Mouse (Mus musculus) adrenal gland, postnatal 36 days (tissue): Measurements from ENCODE around the gene Zfp708. TPM values are rescaled to one million over a fixed set of nuclear protein-coding genes. Genes with fewer than 3 reads are reported as not detected.
A peak's percentile ranks its signal among the peaks of the same experiment; 100 is the strongest.
"Not testable (repeated sequence)": the region's sequence is repeated elsewhere in the genome, so short reads cannot be mapped to it uniquely, and the experiment has no call there.

Source experiments
- DNase-seq, 2 experiments: peaks; one replicate each; pipeline ENCODE4 v3.0.0; 2021; ENCODE audit warnings: mixed read lengths in 1 of 2
- long read RNA-seq, 2 experiments: library from polyadenylated mRNA; stranded (forward); transcript quantifications; one replicate each; pipeline ENCODE4 v2.0.0; 2021; ENCODE audit warnings: borderline sequencing depth in 2 of 2
- total RNA-seq, 2 experiments: library from RNA; stranded (reverse); gene quantifications; 2 replicates each; pipeline ENCODE4 v1.2.3; 2021

Zfp708 gene
- total RNA-seq: 1 to 10 TPM in 1 of 2 experiments, under 1 TPM in 1; 0.53 to 1.0 TPM
- long read RNA-seq, experiment 1, partial matches to known transcripts: 1 of 2 reads
- long read RNA-seq, experiment 1, other reads (novel, unspliced or antisense): 0 of 2 reads
- long read RNA-seq, experiment 2, partial matches to known transcripts: 1 of 1 reads
- long read RNA-seq, experiment 2, other reads (novel, unspliced or antisense): 0 of 1 reads

- DNase-seq: no peak
These were observed at the start of gene Zfp708 for GRCm38 (mm10) chr13:67097876-67098275. Gene Zfp708 (minus strand): TSS chr13:67097976.

DNA sequence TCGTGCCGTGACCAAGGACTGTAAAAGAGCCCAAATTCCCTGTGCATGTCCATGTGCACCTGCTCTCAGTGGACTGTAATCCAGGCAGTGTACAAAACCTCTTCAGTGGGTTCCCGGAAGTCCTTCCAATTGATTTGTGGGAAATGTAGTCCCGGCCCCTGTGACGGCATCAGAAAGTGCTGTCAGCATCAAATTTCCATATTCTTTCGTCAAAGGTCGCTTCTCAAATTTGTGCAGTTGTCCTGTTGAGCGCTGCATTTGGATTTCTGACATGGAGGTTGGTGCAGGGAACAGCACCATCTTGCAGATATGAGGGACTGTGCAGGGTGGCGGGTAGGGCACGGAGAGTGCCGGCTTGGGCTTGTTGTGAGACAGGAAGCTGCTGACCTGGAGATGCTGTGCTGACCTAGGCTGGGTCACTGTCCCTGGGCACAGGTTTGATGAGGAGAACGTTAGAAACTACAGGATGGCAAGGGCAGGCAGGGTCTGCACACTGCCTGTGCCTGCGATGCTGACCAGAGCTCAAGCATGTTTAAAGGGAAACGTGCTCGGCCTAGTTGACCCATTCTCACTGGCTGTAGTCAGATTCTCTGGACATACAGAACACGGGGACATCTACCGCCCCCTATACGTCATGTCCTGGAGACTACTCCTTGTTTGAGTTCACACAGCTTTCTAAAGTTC, 30.4 kb upstream of the Zfp708 start:
- peak; percentile 85 for DNase-seq

DNA sequence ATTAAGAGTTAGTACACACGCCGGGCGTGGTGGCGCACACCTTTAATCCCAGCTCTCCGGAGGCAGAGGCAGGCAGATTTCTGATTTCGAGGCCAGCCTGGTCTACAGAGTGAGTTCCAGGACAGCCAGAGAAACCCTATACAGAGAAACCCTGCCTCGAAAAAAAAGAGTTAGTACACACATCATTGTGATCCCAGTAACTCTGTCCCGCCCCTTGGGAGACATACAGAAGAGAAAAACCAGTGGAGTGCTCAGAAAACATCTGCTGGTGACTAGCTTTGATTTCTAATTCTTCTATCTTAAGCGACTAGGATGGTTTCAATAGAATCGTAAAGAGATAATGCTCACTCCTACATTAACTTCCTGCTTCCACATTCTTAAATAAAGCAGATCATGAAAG, 29.7 kb upstream of the Zfp708 start:
- not testable (repeated sequence) for DNase-seq

DNA sequence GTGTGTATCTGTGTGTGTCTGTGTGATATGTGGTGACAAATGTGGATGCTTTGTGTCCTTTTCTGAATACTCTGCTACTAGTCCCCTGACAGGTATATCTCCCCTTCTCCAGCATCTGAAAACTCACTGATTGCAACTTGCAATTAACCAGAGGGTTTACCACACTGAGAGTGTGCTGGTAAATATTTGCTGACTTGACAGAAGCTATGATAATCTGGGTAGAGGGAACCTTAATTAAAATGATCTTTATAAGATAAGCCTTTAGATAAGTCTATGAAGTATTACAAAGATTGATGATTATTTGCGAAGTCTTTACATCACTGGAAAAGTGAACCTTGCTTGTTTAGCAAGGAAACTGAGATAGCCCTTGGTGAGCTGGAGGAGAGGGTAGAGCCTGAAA, 26.7 kb upstream of the Zfp708 start:
- DNase-seq: no peak

- not testable (repeated sequence) for DNase-seq
These were observed 23.6 kb upstream of the Zfp708 start, which contains the start of gene Zfp759 for GRCm38 (mm10) chr13:67121360-67121759. Gene Zfp759 (plus strand): TSS chr13:67121660.

DNA sequence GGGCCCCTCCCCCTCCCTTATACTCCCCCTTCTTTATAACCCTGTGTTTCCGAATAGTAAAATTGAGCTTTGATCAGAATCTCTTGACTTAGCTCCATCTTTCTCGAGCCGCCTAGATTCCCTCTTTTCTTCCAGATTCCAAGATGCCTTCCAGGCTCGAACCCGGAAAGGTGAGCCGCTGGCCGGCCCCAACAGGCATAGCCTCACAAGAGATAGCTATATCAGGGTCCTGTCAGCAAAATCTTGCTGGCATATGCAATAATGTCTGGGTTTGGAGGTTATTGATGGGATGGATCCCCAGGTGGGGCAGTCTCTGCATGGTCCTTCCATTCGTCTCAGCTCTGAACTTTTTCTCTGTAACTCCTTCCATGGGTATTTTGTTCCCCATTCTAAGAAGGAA, 18.4 kb upstream of the Zfp708 start, which contains the start of gene Rslcan18:
Rslcan18 (minus strand) TSS at position 101 of the 400 bp plus-strand sequence.
- DNase-seq: not testable (repeated sequence)

DNA sequence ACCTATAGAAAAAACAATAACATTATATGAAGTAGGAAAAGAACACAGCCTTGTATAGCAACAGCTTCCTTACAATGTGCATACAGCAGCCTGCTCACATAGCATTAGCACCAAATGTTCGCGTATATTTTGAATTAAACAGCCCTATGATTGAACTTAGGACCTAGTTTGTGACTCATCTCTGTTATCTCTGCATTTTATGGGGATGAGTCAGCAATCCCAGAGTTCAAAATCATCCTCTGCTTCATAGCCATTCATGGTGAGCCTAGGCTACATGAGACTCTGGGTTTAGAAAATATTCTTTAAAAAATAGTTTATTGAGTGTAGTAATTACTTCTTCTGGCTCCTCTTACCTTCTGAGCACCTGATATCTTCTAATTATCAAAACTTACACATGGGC, 15.5 kb upstream of the Zfp708 start:
- no peak for DNase-seq

GRCm38 (mm10) chr13:67112096-67112495, 14.3 kb upstream of the Zfp708 start:
- DNase-seq: peak; percentile 17 to 19

DNA sequence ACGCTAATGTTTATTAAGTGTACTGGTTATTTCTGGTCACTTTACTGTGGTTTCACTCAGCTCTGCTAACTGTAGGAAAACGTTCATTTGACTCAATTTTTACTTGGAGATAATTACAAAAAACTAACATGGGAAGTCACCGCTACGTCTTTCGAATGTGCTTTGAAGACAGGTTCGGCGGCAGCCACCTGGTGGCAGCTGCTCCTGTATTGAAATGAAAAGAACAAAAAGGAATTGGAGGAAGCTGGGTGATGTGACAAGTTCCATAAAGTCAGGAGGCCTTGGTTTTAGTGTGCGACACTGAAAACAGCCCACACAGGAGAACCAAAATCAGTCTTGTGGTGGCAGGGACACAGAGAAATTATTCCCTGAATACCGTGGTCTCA, 11.0 kb upstream of the Zfp708 start:
- DNase-seq: peak in 1 of 2 experiments; percentile 30

GRCm38 (mm10) chr13:67108194-67108820, 10.5 kb upstream of the Zfp708 start, which contains the start of gene Gm28557:
Gene Gm28557 (minus strand): TSS chr13:67108604.
- DNase-seq: peak; percentile 86 to 91

DNA sequence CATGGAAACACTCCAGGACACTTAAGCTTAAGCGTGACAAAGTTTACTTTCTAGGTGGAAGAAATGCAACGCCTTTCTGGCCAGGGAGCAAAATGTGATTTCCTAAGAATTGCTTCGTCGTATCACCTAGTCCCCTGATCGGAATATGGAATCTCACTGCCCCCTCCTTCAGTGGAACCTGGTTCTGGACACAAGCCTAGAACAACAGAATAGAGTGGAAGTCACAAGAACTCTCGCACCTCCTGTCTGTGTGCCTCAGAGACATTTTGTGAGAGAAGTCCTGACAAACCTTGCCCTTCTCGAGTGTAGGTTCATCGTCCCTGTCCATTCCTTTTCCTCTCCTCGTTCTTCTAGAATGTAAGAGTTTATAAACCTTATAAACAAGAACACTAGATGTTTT, 9.9 kb upstream of the Zfp708 start:
- DNase-seq: peak in 1 of 2 experiments; percentile 2

DNA sequence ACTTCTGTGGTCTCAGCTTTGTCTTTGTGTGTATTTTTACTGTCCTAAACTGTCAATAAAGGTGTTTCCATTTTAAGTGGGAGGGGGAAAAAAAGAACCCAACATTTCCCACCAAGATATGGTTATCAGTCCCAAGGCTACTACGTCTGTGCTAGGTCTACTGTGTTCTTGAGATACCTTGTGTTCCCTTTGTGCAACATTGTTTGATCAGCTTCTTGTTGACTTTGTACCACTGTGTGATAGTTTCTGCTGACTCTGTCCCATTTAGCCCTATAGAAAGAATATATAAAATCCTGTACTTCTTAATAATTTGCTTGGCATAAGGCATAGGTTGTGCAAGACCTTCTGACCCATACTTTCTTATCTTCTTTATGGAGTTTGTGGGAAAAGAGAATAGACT, 7.6 kb downstream of the Zfp708 start:
- no peak for DNase-seq

DNA sequence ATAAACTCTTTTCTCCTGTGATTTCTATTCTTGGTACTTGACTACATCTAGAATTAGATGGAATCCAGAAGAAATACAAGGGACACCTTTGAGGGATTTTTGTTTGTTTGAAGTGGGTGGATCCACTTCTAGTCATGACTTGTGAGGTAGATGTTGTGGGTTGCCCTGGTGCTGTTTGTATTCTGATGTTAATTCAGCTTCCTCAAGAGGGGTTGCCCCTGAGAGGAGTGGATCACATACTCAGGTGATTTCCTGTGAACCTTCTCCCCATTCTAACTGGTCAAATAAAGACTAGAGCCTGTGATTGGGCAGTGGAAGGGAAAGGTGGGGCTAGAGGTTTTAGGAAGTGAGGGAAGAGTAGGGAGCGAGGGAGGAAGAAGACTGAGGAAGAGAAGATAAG, 15.8 kb downstream of the Zfp708 start:
- DNase-seq: no peak

GRCm38 (mm10) chr13:67081142-67081713, 16.5 kb downstream of the Zfp708 start:
- DNase-seq: peak; percentile 86 to 90

- no peak for DNase-seq
These were observed 20.5 kb downstream of the Zfp708 start for GRCm38 (mm10) chr13:67077244-67077643.

- no peak for DNase-seq
These were observed 25.0 kb downstream of the Zfp708 start for GRCm38 (mm10) chr13:67072786-67073185.

GRCm38 (mm10) chr13:67065386-67065785, 32.4 kb downstream of the Zfp708 start:
- no peak for DNase-seq

GRCm38 (mm10) chr13:67062427-67062826, 35.3 kb downstream of the Zfp708 start:
- no peak for DNase-seq

DNA sequence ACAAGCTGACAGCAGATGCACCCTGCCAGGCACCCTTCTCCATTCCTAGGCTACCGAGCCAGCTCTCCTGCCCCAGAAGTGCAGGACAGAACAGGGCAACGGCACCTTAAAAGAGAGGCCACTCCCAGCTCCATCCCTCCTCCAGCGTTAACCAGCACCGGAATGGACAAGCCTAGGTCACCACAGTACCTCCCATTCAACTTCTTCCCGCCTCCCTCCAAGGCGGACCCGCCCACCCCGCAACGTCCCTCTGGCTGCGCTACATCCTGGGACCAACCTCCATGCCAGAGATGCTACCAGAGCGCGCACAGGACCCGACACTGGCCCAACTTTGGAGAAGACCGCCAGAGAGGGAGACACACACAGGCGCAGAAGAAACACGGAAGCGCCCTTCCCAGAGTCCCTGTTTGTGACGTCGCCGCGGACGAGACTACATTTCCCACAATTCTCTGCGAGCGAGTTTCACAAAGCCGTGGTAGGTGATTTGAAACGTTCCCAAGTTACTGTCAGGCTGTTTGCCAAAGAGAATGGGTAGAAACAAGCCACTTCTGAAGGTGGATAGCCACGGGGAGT, 36.9 kb downstream of the Zfp708 start, which contains the start of gene Zfp712:
Zfp712 (minus strand) TSS at position 385 of the 573 bp plus-strand sequence.
- peak; percentile 93 for DNase-seq

GRCm38 (mm10) chr13:67060161-67060785, 37.5 kb downstream of the Zfp708 start:
- DNase-seq: peak in 1 of 2 experiments; percentile 1
